Mouse (Mus musculus): ENCODE data around the gene Zbtb11.
"Not testable (repeated sequence)": the region's sequence is repeated elsewhere in the genome, so short reads cannot be mapped to it uniquely, and the experiment has no call there.

Zbtb11 gene

DNA sequence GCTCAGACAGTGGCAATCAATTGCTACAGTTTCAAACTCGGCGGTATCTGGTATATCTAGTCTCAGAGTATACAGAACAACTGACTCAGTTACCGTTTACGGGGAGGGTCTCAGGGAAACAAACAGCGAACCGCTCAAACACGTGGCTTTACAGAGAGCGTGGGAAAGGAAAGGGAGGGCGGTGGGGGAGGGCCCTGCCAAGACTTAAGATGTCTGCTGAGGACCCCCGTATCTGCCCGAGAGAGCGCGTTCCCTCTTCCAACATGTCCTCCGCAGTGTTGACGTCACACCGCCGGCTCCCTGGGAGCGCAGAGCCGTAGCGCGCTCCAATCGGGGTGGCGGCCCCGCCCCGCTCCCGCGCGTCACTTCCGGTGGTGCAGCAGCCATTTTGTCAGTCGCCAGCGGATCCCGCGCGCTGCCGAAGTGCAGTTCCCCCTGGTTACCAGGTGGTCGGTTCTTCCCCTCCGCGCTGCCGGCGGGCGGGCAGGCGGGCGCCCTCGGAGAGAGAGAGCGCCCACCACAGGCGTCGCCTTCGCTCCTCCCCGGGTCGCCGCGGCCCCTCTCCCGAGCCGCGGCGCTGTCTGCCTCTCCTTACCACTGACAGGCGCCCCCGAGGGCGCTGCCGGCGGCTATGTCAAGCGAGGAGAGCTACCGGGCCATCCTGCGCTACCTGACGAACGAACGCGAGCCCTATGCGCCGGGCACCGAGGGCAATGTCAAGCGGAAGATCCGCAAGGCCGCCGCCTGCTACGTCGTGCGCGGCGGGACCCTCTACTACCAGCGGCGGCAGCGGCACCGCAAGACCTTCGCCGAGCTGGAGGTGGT, at the start of gene Zbtb11:
Gene Zbtb11, plus strand, starts transcription at position 453 of the 825 bp plus-strand sequence.
- DNase-seq (ENCODE audit: extremely low spot score, low spot score), result peak; percentile 99

GRCm38 (mm10) chr16:55924010-55924409, 49.7 kb upstream of the Zbtb11 start:
- DNase-seq (ENCODE audit: extremely low spot score, low spot score), result no peak

DNA sequence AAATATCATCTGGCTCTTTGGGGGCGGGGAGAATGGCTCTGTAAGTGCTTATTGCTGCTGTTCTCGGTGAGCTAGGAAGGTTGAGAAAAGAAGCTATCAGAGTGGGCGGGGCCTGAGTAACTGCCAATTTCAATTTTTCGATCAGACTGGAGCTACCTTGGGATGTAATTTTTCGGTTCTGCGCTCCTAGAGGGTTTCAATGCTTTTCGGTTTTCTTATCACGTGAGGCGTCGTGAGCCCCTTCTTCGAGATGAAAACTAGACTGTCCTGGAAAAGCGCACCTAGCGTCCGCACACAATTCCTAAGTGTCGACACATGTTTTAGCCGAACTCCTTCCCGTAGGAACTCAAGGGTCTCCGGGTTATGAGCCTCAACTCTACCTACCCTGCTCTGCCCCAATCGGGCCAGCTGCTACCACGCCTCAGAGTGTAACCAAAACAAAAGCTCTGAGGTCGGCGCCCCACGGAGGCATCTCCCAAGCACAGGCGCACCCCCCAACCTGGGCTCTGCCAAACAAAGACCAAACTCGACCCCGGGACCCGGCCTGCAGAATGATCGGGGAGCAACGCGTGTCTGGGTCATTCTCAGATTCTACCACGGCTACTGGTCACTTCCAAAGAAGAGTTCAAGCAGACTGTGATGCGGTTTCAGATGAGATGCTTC, 39.9 kb upstream of the Zbtb11 start:
- no peak for DNase-seq (ENCODE audit: extremely low spot score, low spot score)

- DNase-seq (ENCODE audit: extremely low spot score, low spot score), result peak; percentile 89
These were observed 39.1 kb upstream of the Zbtb11 start, which contains the start of gene Cep97 for GRCm38 (mm10) chr16:55934453-55935037. Gene Cep97, minus strand, starts transcription at chr16:55934855.

DNA sequence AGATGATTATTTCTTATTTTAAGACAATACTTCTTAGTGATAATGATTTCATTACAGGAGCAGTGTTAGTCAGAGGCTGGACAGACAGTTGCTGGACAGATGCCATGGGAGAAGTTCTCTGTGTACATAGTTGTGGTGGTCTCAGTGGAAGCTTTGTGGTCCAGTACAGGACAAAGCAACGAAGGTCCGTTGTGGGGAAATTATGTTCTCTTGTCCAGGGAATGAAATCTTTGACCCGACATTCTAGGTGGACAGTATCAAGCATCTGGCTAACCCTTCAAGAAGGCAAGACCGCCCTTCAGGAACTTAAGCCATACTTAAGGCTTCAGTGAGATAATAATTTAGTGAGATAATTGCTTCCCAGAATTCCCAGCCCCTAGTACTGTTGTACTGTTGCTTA, 34.9 kb upstream of the Zbtb11 start:
- DNase-seq (ENCODE audit: extremely low spot score, low spot score), result no peak

- DNase-seq (ENCODE audit: extremely low spot score, low spot score), result no peak
These were observed 34.0 kb upstream of the Zbtb11 start for GRCm38 (mm10) chr16:55939703-55940102.

GRCm38 (mm10) chr16:55940781-55941180, 32.9 kb upstream of the Zbtb11 start:
- no peak for DNase-seq (ENCODE audit: extremely low spot score, low spot score)

- DNase-seq (ENCODE audit: extremely low spot score, low spot score), result no peak
These were observed 26.4 kb upstream of the Zbtb11 start for GRCm38 (mm10) chr16:55947266-55947665.

- DNase-seq (ENCODE audit: extremely low spot score, low spot score), result not testable (repeated sequence)
These were observed 25.7 kb upstream of the Zbtb11 start for GRCm38 (mm10) chr16:55947876-55948410.

DNA sequence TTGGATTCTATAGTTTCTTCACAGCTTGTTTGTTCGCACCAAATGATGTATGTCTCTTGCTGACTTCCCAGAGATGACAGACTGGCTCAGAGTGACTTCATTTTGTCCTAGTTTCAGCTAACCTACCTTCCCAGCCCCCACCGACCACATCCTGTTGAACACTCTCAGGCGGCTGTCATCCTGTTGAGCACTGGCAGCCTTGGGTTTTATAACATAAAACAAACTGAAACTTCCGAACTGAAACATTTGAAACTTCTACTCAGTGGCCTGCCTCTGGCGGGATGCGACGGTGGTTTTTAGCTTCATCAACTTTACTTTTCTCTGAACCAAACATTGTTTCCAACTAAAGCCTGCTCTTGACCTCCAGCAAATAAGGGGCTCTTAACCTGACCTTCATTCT, 24.7 kb upstream of the Zbtb11 start:
- DNase-seq (ENCODE audit: extremely low spot score, low spot score), result no peak

DNA sequence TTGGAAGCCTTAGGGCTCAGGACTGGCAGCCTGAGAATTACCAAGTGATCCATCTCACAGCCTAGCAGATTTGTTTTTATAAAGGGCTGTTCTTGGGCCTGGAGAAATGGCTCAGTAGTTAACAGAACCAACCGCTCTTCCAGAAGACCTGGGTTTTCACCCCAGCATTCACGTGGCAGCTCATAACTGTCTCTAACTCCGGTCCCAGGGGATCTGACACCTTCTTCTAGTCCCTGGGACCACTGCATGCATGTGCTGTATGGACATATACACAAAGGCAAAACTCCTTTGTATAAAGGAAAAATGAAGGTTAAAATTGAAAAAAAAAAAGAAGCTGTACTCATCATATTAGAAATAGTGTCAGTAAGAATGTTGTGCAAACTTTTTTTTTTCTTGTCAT, 23.2 kb upstream of the Zbtb11 start:
- DNase-seq (ENCODE audit: extremely low spot score, low spot score), result no peak

DNA sequence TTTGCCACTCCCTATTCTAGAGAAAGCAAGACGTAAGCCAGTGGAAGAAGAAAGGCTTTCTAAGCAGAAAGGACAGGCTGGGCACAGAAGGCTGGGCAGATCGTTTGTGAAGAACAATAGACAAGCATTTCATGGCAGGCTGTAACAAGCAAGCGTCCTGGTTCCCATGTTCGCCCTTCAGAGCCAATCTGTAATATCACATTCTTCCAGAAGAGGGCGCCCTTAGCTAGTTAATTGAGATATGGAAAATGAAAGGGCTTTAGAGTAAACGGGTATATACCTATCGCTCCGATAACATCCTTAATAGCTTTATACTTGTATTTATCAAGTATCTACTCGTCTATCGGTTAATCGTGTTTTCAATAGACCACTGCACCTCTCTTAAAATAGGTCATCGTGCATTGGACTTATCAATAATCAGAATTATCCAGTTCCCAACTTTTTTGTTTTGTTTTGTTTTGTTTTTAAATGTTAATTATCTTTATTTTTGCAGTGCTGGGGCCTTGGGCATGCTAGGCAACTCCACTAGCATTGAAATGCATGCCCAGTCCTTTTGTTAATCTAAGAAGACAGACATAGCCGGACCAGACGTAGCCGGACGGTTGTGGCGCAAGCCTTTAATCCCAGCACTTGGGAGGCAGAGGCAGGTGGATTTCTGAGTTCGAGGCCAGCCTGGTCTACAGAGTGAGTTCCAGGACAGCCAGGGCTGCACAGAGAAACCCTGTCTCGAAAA, 22.6 kb upstream of the Zbtb11 start:
- peak; percentile 73 for DNase-seq (ENCODE audit: extremely low spot score, low spot score)

DNA sequence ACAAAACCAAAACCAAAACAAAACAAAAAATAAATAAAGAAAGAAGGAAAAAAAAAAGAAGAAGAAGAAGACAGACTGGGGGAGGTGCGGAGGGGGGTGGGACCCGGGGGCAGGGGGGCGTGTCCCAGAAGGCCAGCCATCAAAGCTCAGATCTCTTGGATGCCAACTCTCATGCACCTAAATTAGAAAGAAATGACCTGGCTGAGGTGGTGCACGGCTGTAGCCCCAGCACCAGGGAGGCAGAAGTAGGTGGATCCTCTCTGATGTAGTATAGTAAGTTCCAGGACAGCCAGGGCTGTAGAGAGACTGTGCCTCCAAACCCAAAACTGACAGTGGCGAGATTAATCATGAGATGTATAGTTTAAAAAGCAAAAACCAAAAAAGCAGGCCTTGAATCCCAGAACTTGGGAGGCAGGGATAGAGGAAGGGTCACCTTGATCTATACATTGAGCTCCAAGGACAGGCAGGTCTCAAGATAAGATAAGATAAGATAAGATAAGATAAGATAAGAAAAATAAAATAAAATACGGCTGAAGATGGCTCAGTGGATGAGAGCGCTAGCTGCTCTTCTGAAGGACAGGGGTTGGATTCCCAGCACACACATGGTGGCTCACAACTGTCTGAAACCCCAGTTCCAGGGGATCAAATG, 21.9 kb upstream of the Zbtb11 start:
- DNase-seq (ENCODE audit: extremely low spot score, low spot score), result no peak

DNA sequence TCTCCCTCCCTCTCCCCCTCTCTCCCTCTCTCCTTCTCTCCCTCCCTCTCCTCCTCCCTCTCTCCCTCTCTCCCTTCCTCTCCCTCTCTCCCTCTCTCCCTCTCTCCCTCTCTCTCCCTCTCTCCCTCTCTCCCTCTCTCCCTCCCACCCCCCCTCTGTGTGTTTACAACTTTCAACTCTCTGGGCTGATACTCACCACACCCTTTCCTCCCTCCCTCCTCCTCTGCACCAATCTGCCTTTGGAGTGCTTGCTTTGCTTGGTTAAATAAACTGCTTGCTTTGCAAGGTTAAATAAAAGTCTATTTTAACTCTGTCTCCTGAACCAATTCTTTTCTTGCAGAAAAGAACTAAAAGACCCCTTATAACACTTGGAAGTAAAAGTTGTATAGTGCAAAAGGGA, 20.9 kb upstream of the Zbtb11 start:
- DNase-seq (ENCODE audit: extremely low spot score, low spot score), result no peak

GRCm38 (mm10) chr16:55954196-55954595, 19.5 kb upstream of the Zbtb11 start:
- DNase-seq (ENCODE audit: extremely low spot score, low spot score), result not testable (repeated sequence)

- DNase-seq (ENCODE audit: extremely low spot score, low spot score), result not testable (repeated sequence)
These were observed 10.6 kb upstream of the Zbtb11 start for GRCm38 (mm10) chr16:55963068-55963467.

- no peak for DNase-seq (ENCODE audit: extremely low spot score, low spot score)
These were observed 9.3 kb upstream of the Zbtb11 start for GRCm38 (mm10) chr16:55964126-55964949.

GRCm38 (mm10) chr16:55966212-55966871, 7.3 kb upstream of the Zbtb11 start, which contains the start of gene Rpl24:
Gene Rpl24, plus strand, starts transcription at chr16:55966275.
- DNase-seq (ENCODE audit: extremely low spot score, low spot score), result peak; percentile 96

DNA sequence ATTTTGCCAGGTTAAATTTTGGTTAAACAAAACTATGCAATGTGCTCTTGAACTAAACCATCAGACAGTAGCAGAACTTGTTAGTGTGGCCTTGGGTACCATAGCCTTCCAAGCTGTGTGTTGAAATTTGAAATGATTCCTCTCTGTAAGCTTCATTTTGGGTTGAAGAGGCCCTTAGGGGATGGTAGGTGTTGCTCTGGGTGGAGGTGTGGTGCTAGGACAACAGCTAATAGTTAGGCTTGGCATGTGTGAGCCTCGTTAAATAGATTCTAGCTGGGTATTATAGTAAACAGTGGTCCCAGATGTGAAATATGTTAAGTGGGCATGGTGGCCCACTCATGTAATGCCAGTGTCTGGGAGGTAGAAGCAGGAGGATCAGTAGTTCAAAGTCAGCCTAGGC, 6.5 kb upstream of the Zbtb11 start:
- DNase-seq (ENCODE audit: extremely low spot score, low spot score), result no peak

Measured in neural tube, embryonic 10.5 days (tissue).